20 mouse cellular contexts compared by ENCODE assay signal in genomic region chr13:93162456-93162855, GRCm38 (mm10). TPM values are rescaled to one million over a fixed set of nuclear protein-coding genes. Genes with fewer than 3 reads are reported as not detected.
A peak's percentile ranks its signal among the peaks of the same experiment; 100 is the strongest.
DNase-seq lines count a peak whose midpoint lies in the region; ATAC-seq and TF ChIP-seq lines count a peak whose summit lies in the region.
"Had no signal": no experiment of that assay in that cellular context is flagged by ENCODE, and none has a peak within 500 bp of the region (broad histone marks: within the 10 kb centered on the region; RNA-seq: fewer than 3 reads in every experiment).

No protein-coding gene starts in this region.

- ATAC-seq in heart, postnatal 0 days (ENCODE audit: insufficient read depth, low read depth) = no peak
- ATAC-seq: forebrain, embryonic 14.5 days; liver, postnatal 0 days; lung, postnatal 0 days; midbrain, embryonic 15.5 days had no signal

- peak; percentile 14 for DNase-seq in heart, postnatal 0 days (ENCODE audit: low spot score)
- DNase-seq in heart, postnatal 25 days (ENCODE audit: low spot score) = no peak
- DNase-seq in 3T3-L1 (ENCODE audit: low read depth, low spot score) = peak; percentile 78
- peak; percentile 88 for DNase-seq in NIH3T3 (ENCODE audit: low read depth)
- peak; percentile 45 to 65 for DNase-seq in adrenal gland, postnatal 36 days
- no peak for DNase-seq in urinary bladder, postnatal 36 days (ENCODE audit: low spot score in 2 of 2)
- DNase-seq in natural killer cell, adult 2 months (ENCODE audit: low spot score in 2 of 2) = no peak
- DNase-seq: cerebellum, adult 18-20 months; cerebellum, postnatal 14 days; heart, postnatal 4 days; liver, postnatal 0 days had no signal

- no peaks in the 10 kb centered on the region for H3K9me3 ChIP-seq in heart, postnatal 0 days (replicated peaks; ENCODE audit: control insufficient read depth, low read length)
- H3K9me3 ChIP-seq: heart, embryonic 13.5 days; hindbrain, embryonic 15.5 days; limb, embryonic 12.5 days; midbrain, embryonic 15.5 days; neural tube, embryonic 13.5 days had no signal

- H3K4me2 ChIP-seq in heart, postnatal 0 days (ENCODE audit: low read depth, low read length) = no peak overlapping the region
- H3K4me2 ChIP-seq: heart, embryonic 13.5 days; hindbrain, embryonic 15.5 days; limb, embryonic 12.5 days; liver, embryonic 11.5 days; midbrain, embryonic 15.5 days; neural tube, embryonic 13.5 days had no signal

- no peaks in the 10 kb centered on the region for H3K4me1 ChIP-seq in heart, postnatal 0 days (ENCODE audit: control insufficient read depth, insufficient read depth)
- H3K4me1 ChIP-seq: heart, embryonic 13.5 days; hindbrain, embryonic 15.5 days; limb, embryonic 12.5 days; midbrain, embryonic 15.5 days; neural tube, embryonic 13.5 days had no signal

- intact Hi-C loops in heart, postnatal 25 days (cut with DNase I) = no loop called here

- TF ChIP-seq CTCF in heart, postnatal 0 days (IDR thresholded peaks at IDR 0.05; ENCODE audit: low read depth) = no peak

- no peak for TF ChIP-seq EP300 in heart, postnatal 0 days (IDR thresholded peaks at IDR 0.05; ENCODE audit: low read depth)

- peaks cover 34% of the 10 kb centered on the region for H3K36me3 ChIP-seq in heart, postnatal 0 days (replicated peaks; ENCODE audit: control insufficient read depth, insufficient read depth, low read length)

- H3K27me3 ChIP-seq in heart, postnatal 0 days (ENCODE audit: control insufficient read depth, insufficient read depth, low read length) = no peaks in the 10 kb centered on the region
- H3K27me3 ChIP-seq: heart, embryonic 13.5 days; hindbrain, embryonic 15.5 days; limb, embryonic 12.5 days; midbrain, embryonic 15.5 days; neural tube, embryonic 13.5 days had no signal

- no peak overlapping the region for H3K9ac ChIP-seq in heart, postnatal 0 days (replicated peaks; ENCODE audit: low read depth, low read length)
- H3K9ac ChIP-seq: heart, embryonic 13.5 days; hindbrain, embryonic 15.5 days; limb, embryonic 12.5 days; liver, postnatal 0 days; midbrain, embryonic 15.5 days; neural tube, embryonic 13.5 days had no signal

- no peak overlapping the region for H3K4me3 ChIP-seq in heart, postnatal 0 days (ENCODE audit: low read depth, low read length)
- H3K4me3 ChIP-seq: heart, embryonic 13.5 days; hindbrain, embryonic 15.5 days; limb, embryonic 12.5 days; midbrain, embryonic 15.5 days; neural tube, embryonic 13.5 days had no signal

- no peak overlapping the region for H3K27ac ChIP-seq in heart, postnatal 0 days (ENCODE audit: low read depth)
- H3K27ac ChIP-seq: heart, embryonic 13.5 days; hindbrain, embryonic 15.5 days; limb, embryonic 12.5 days; macrophage; midbrain, embryonic 15.5 days; neural tube, embryonic 13.5 days had no signal

RNA-seq across cellular contexts. Expression of gene Cmya5, which starts 17.9 kb away (rescaled TPM):
- 30.7 and 34.6 TPM in 2 replicates for total RNA-seq in heart, postnatal 0 days (2014; rRNA removed; ENCODE audit: low replicate concordance)
- polyA plus RNA-seq in heart, postnatal 0 days (2015; fragmentation: Nextera tagmentation; extraction: Ambion mirVana) = 7.3 and 8.3 TPM in 2 replicates
- 100 to 1,000 TPM; 286 to 303 TPM for total RNA-seq in heart, postnatal 25 days (2021)
- total RNA-seq in adrenal gland, postnatal 36 days (2021) = under 1 TPM; 0.26 to 0.43 TPM

RNA-seq across cellular contexts. Expression of gene Tent2, which starts 29.7 kb away (rescaled TPM):
- 32.1 and 34.0 TPM in 2 replicates for total RNA-seq in heart, postnatal 0 days (2014; rRNA removed; ENCODE audit: low replicate concordance)
- 18.9 and 19.2 TPM in 2 replicates for polyA plus RNA-seq in heart, postnatal 0 days (2015; fragmentation: Nextera tagmentation; extraction: Ambion mirVana)
- 10 to 100 TPM; 12.0 to 12.3 TPM for total RNA-seq in heart, postnatal 25 days (2021)
- 10 to 100 TPM; 30.8 to 32.4 TPM for total RNA-seq in adrenal gland, postnatal 36 days (2021)

Comparison
In these comparisons a context has a peak if more than half of its experiments do, and no peak if none do; other contexts are left out.
1. DNase-seq: peak in heart, postnatal 0 days (single experiment), 3T3-L1 (single experiment), NIH3T3 (single experiment) and adrenal gland, postnatal 36 days (2 of 2); none in heart, postnatal 25 days (single experiment), urinary bladder, postnatal 36 days (0 of 2) and natural killer cell, adult 2 months (0 of 2).
2. RNA of gene Cmya5, which starts 17.9 kb away (total RNA-seq): 286 to 303 TPM in heart, postnatal 25 days and 30.7 to 34.6 TPM in heart, postnatal 0 days; 0.26 to 0.43 TPM in adrenal gland, postnatal 36 days; every median in the first group is over 10 times any median in the second.